Mouse (Mus musculus) liver, adult 2 months (tissue): ENCODE measurements at regions not wholly inside any gene's neighbourhood (a gene's known extent, or its start where the extent isn't known, plus 50 kb on each side); places are given as distances from the start of the nearest gene placed in this dataset.

Experiments used
- CTCF ChIP-seq: fragments of 200-500 bp; IDR thresholded peaks from 2 replicates; pipeline ENCODE4 v1.5.1; 2011; ENCODE audit warnings: low read depth, low read length, control low read depth
- POLR2A ChIP-seq: fragments of 200-500 bp; IDR thresholded peaks from 2 replicates; pipeline ENCODE4 v1.6.1; 2011; ENCODE audit warnings: low read length, control low read depth; ENCODE audit not compliant: insufficient read depth; ENCODE audit errors: extremely low read depth

DNA sequence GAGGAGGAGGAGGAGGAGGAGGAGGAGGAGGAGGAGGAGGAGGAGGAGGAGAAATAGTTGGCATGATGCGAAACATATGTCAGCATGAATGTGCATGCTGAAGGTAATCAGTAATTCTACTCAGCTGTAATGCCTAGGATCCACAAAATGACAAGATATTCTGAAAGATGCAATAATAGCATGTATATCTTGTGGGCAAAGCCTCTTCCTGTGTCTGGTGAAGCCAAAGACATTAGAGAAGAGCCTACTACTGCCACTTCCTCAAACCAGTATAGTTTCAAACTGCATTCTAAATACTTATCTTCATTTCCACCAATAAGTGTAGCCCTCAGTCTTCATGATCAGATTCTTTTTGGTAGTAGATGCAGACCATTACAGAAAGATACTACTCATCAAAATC is 152.2 kb upstream of the Hapln1 start:
- TF ChIP-seq POLR2A (no peak), CTCF (no peak)
